Mouse (Mus musculus) embryonic facial prominence, embryonic 14.5 days (tissue): ENCODE results near the gene Ccdc12. TPM values are rescaled to one million over a fixed set of nuclear protein-coding genes. Genes with fewer than 3 reads are reported as not detected.
A peak's percentile ranks its signal among the peaks of the same experiment; 100 is the strongest.

Experiments
- ATAC-seq: fragments of 200-750 bp; cut with Nextera tagmentation; 2 replicates; pipeline ENCODE4 v1.8.0; 2017; ENCODE audit warnings: low read depth, moderate number of reproducible peaks, moderate TSS enrichment
- DNase-seq: peaks from one replicate; pipeline ENCODE4 v3.0.0-alpha.2; 2015; ENCODE audit warnings: low spot score
- H3K27ac ChIP-seq: fragments of 300-500 bp; sonication (generic); replicated peaks from 2 replicates; pipeline ENCODE4 v1.5.1; 2014; ENCODE audit warnings: low read depth, mild to moderate bottlenecking, low read length, moderate library complexity
- H3K27me3 ChIP-seq: fragments of 300-500 bp; sonication (generic); replicated peaks from 2 replicates; pipeline ENCODE4 v1.6.1; 2014; ENCODE audit warnings: low read length; ENCODE audit not compliant: control insufficient read depth, insufficient read depth
- H3K36me3 ChIP-seq: fragments of 300-500 bp; sonication (generic); 2 replicates; pipeline ENCODE4 v1.6.1; 2014; ENCODE audit warnings: low read length, mixed read lengths; ENCODE audit not compliant: control insufficient read depth, insufficient read depth
- H3K4me1 ChIP-seq: fragments of 300-500 bp; sonication (generic); 2 replicates; pipeline ENCODE4 v1.6.1; 2014; ENCODE audit warnings: antibody characterized with exemption, low read length; ENCODE audit not compliant: control insufficient read depth, insufficient read depth
- H3K4me2 ChIP-seq: fragments of 300-500 bp; sonication (generic); 2 replicates; pipeline ENCODE4 v1.6.1; 2014; ENCODE audit warnings: low read depth, mild to moderate bottlenecking, low read length, moderate library complexity, mixed read lengths
- H3K4me3 ChIP-seq: fragments of 300-500 bp; sonication (generic); 2 replicates; pipeline ENCODE4 v1.5.1; 2014; ENCODE audit warnings: low read depth, mild to moderate bottlenecking, low read length
- H3K9ac ChIP-seq: fragments of 300-500 bp; sonication (generic); 2 replicates; pipeline ENCODE4 v1.6.1; 2014; ENCODE audit warnings: low read depth, mild to moderate bottlenecking, low read length, moderate library complexity, mixed read lengths
- H3K9me3 ChIP-seq: fragments of 300-500 bp; sonication (generic); 2 replicates; pipeline ENCODE4 v1.6.1; 2016; ENCODE audit warnings: low read length; ENCODE audit not compliant: control insufficient read depth
- WGBS: fragments of 180-500 bp; shearing (Covaris S2); extraction: QIAGEN DNeasy Blood & Tissue Kit; methylation state at CpG from one replicate; pipeline ENCODE4 v1.1.7; 2014; 5-methylcytosine and 5-hydroxymethylcytosine counted together
- polyA plus RNA-seq: library from polyadenylated mRNA; unstranded; fragments of >200 nt; fragmentation: Nextera tagmentation; extraction: Ambion mirVana; gene quantifications from 2 replicates; pipeline ENCODE4 v1.2.1, GENCODE M21; 2014

The Ccdc12 gene
- polyA plus RNA-seq, 1 experiment from 2014 or later, result 104 TPM

DNA sequence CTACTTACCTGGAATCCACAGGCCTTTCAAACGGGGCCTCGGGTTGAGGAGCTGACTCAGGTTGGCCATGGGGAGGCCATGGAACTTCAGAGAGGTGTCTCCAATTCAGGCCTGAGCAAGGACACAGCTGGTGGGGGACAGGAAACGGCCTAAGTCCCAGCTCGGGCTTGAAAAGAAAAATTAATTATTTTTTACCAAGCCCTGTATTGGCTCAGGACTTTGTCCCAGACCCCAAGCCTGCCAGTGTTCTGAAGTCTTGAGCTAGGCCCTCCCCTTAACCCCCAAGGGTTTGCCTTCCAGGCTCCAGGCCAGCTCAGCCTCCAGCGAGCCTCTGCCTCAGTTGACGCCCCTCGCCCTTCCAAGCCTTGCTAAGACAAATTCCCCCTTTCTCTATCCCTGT lies 90.7 kb downstream of the Ccdc12 start, which contains the start of gene Pth1r:
Pth1r (minus strand) TSS at position 185 of the 400 bp plus-strand sequence.
- DNase-seq (no peak), ATAC-seq (no peak)
- Histone ChIP-seq H3K4me1 (peaks cover 16% of the 10 kb centered on the region), H3K36me3 (no peaks in the 10 kb centered on the region), H3K4me3 (no peak within 1 kb of the TSS), H3K27me3 (peaks cover 6% of the 10 kb centered on the region; the same call in 1 of the 2 replicates), H3K4me2 (no peak within 1 kb of the TSS), H3K27ac (no peak within 1 kb of the TSS), H3K9ac (no peak within 1 kb of the TSS), H3K9me3 (no peaks in the 10 kb centered on the region)
- WGBS, result 56% methylated on average over 7 of the region's 7 CpGs

GRCm38 (mm10) chr9:110748451-110748850 lies 92.1 kb downstream of the Ccdc12 start:
- H3K4me1 ChIP-seq, result peaks cover 17% of the 10 kb centered on the region
- DNase-seq, result no peak
- H3K36me3 ChIP-seq, result no peaks in the 10 kb centered on the region
- no peaks in the 10 kb centered on the region for H3K9me3 ChIP-seq
- no peak overlapping the region for H3K9ac ChIP-seq
- peaks cover 6% of the 10 kb centered on the region; the same call in 1 of the 2 replicates for H3K27me3 ChIP-seq
- no peak overlapping the region for H3K4me2 ChIP-seq
- ATAC-seq, result no peak
- WGBS, result 70% methylated on average over 2 of the region's 2 CpGs
- H3K4me3 ChIP-seq, result no peak overlapping the region
- no peak overlapping the region for H3K27ac ChIP-seq

GRCm38 (mm10) chr9:110750404-110751187 lies 94.3 kb downstream of the Ccdc12 start:
- Histone ChIP-seq H3K4me1 (peaks cover 17% of the 10 kb centered on the region), H3K36me3 (no peaks in the 10 kb centered on the region), H3K9ac (no peak overlapping the region), H3K9me3 (no peaks in the 10 kb centered on the region), H3K4me3 (no peak overlapping the region), H3K4me2 (peak overlapping the region; percentile 3; the same call in 1 of the 2 replicates), H3K27me3 (no peaks in the 10 kb centered on the region), H3K27ac (peak overlapping the region; percentile 49)
- ATAC-seq (peak; percentile 71), DNase-seq (peak; percentile 81)
- 18% methylated on average over 14 of the region's 14 CpGs for WGBS

GRCm38 (mm10) chr9:110751412-110751811 lies 95.1 kb downstream of the Ccdc12 start:
- no peaks in the 10 kb centered on the region for H3K36me3 ChIP-seq
- 84% methylated on average over 5 of the region's 5 CpGs for WGBS
- H3K9me3 ChIP-seq, result no peaks in the 10 kb centered on the region
- H3K27ac ChIP-seq, result 0 out of 2 replicates have a peak overlapping the region, but pooled peaks have one; percentile 49
- DNase-seq, result no peak
- H3K4me1 ChIP-seq, result peaks cover 17% of the 10 kb centered on the region
- no peak overlapping the region for H3K9ac ChIP-seq
- 0 out of 2 replicates have a peak overlapping the region, but pooled peaks have one; percentile 3 for H3K4me2 ChIP-seq
- no peak overlapping the region for H3K4me3 ChIP-seq
- no peak for ATAC-seq
- H3K27me3 ChIP-seq, result no peaks in the 10 kb centered on the region

- no peak for DNase-seq
- H3K9me3 ChIP-seq, result no peaks in the 10 kb centered on the region
- no peak for ATAC-seq
- WGBS, result 71% methylated on average over 4 of the region's 4 CpGs
- no peaks in the 10 kb centered on the region for H3K36me3 ChIP-seq
- no peak overlapping the region for H3K9ac ChIP-seq
- no peaks in the 10 kb centered on the region for H3K27me3 ChIP-seq
- no peak overlapping the region for H3K4me2 ChIP-seq
- H3K4me1 ChIP-seq, result peaks cover 17% of the 10 kb centered on the region
- H3K4me3 ChIP-seq, result no peak overlapping the region
- no peak overlapping the region for H3K27ac ChIP-seq
These were observed 96.7 kb downstream of the Ccdc12 start for GRCm38 (mm10) chr9:110752917-110753435.

- H3K27me3 ChIP-seq, result no peaks in the 10 kb centered on the region
- peaks cover 25% of the 10 kb centered on the region for H3K4me1 ChIP-seq
- H3K9me3 ChIP-seq, result no peaks in the 10 kb centered on the region
- WGBS, result 90% methylated on average over 4 of the region's 4 CpGs
- no peaks in the 10 kb centered on the region for H3K36me3 ChIP-seq
- H3K27ac ChIP-seq, result no peak overlapping the region
- ATAC-seq (no peak), DNase-seq (no peak)
- H3K4me2 ChIP-seq, result no peak overlapping the region
- no peak overlapping the region for H3K4me3 ChIP-seq
- no peak overlapping the region for H3K9ac ChIP-seq
These were observed 97.5 kb downstream of the Ccdc12 start for GRCm38 (mm10) chr9:110753773-110754172.

- WGBS, result 70% methylated on average over 5 of the region's 5 CpGs
- Histone ChIP-seq H3K4me2 (no peak overlapping the region), H3K27ac (no peak overlapping the region), H3K36me3 (no peaks in the 10 kb centered on the region), H3K4me3 (no peak overlapping the region), H3K9me3 (no peaks in the 10 kb centered on the region), H3K9ac (no peak overlapping the region), H3K4me1 (peaks cover 20% of the 10 kb centered on the region), H3K27me3 (no peaks in the 10 kb centered on the region)
- DNase-seq, result peak; percentile 37
- ATAC-seq, result peak; percentile 26; the same call in 1 of the 2 replicates
These were observed 101.5 kb downstream of the Ccdc12 start for GRCm38 (mm10) chr9:110757816-110758215.

GRCm38 (mm10) chr9:110758605-110759004 lies 102.3 kb downstream of the Ccdc12 start:
- H3K9ac ChIP-seq, result no peak overlapping the region
- no peak overlapping the region for H3K27ac ChIP-seq
- ATAC-seq, result no peak

More at GRCm38 (mm10) chr9:110758605-110759004, 102.3 kb downstream of the Ccdc12 start:
- no peak for DNase-seq
- Histone ChIP-seq H3K36me3 (no peaks in the 10 kb centered on the region), H3K4me2 (no peak overlapping the region), H3K27me3 (no peaks in the 10 kb centered on the region), H3K9me3 (no peaks in the 10 kb centered on the region), H3K4me1 (peaks cover 20% of the 10 kb centered on the region), H3K4me3 (no peak overlapping the region)
- 60% methylated on average over 8 of the region's 8 CpGs for WGBS
